Mouse (Mus musculus): ENCODE results near the gene Hoxb6. TPM values are rescaled to one million over a fixed set of nuclear protein-coding genes. Genes with fewer than 3 reads are reported as not detected.

The Hoxb6 gene
- total RNA-seq, 2 experiments from 2014 or later: not detected

Small RNA genes within 50 kb of the gene (microRNA-seq; reads per million reads assigned to microRNA genes)
- gene Mir10a (1,913 to 2,830 reads per million in 2 experiments), gene Mir196a-1 (0 reads per million in 2 experiments)

Other genes starting within 250 kb of the Hoxb6 start
- 10 to 100 TPM; 32.0 to 32.3 TPM for gene Ube2z, start 227.1 kb upstream of the Hoxb6 start, total RNA-seq (2021)
- 1,000 to 10,000 TPM; 3,280 to 3,727 TPM for gene Atp5g1, start 216.8 kb upstream of the Hoxb6 start, total RNA-seq (2021)
- gene Calcoco2, start 180.5 kb upstream of the Hoxb6 start, total RNA-seq (2021): not detected
- gene Ttll6, start 158.7 kb upstream of the Hoxb6 start, total RNA-seq (2021): not detected
- not detected for gene Hoxb13, start 98.2 kb upstream of the Hoxb6 start, total RNA-seq (2021)
- not detected for gene Hoxb9, start 21.0 kb upstream of the Hoxb6 start, total RNA-seq (2021)
- gene Hoxb8, start 10.6 kb upstream of the Hoxb6 start, total RNA-seq (2021): not detected
- gene Hoxb7, start 5.9 kb upstream of the Hoxb6 start, total RNA-seq (2021): not detected
- gene Hoxb5, start 10.9 kb downstream of the Hoxb6 start, total RNA-seq (2021): under 1 TPM; 0.12 to 0.21 TPM
- under 1 TPM; 0.62 to 0.64 TPM for gene Hoxb4, start 25.8 kb downstream of the Hoxb6 start, total RNA-seq (2021)
- gene Hoxb3, start 30.9 kb downstream of the Hoxb6 start, total RNA-seq (2021): under 1 TPM; 0.12 to 0.57 TPM
- gene Hoxb2, start 58.0 kb downstream of the Hoxb6 start, total RNA-seq (2021): under 1 TPM; 0.46 to 0.62 TPM
- not detected for gene Hoxb1, start 73.3 kb downstream of the Hoxb6 start, total RNA-seq (2021)
- 1 to 10 TPM in 1 of 2 experiments, not detected in 1; 2.3 TPM for gene Skap1, start 172.1 kb downstream of the Hoxb6 start, total RNA-seq (2021)

Data from heart, adult 18-20 months (tissue).